In genomic region chr11:78830180-78830579, GRCm38 (mm10) we compare ENCODE assay signal across 14 mouse cellular contexts. TPM values are rescaled to one million over a fixed set of nuclear protein-coding genes. Genes with fewer than 3 reads are reported as not detected.
DNase-seq lines count a peak whose midpoint lies in the region; ATAC-seq lines count a peak whose summit lies in the region.
"Had no signal": no experiment of that assay in that cellular context is flagged by ENCODE, and none has a peak within 500 bp of the region (broad histone marks: within the 10 kb centered on the region; RNA-seq: fewer than 3 reads in every experiment).

No protein-coding gene starts in this region.

- DNase-seq in hindbrain, embryonic 10.5 days (ENCODE audit: low spot score): no peak
- no peak for DNase-seq in hindbrain, embryonic 11.5 days (ENCODE audit: low spot score)
- no peak for DNase-seq in right cerebral cortex, postnatal 10 days (ENCODE audit: low spot score in 2 of 2)
- DNase-seq in ovary, adult 18-20 months (ENCODE audit: low spot score): no peak
- no peak for DNase-seq in layer of hippocampus, postnatal 10 days (ENCODE audit: low spot score in 2 of 2)
- DNase-seq: cerebellum, adult 8-10 months; lung, embryonic 14.5 days; midbrain, embryonic 14.5 days had no signal

- no peaks in the 10 kb centered on the region for H3K9me3 ChIP-seq in hindbrain, embryonic 10.5 days
- no peaks in the 10 kb centered on the region for H3K9me3 ChIP-seq in hindbrain, embryonic 11.5 days (ENCODE audit: control insufficient read depth, low read length)
- H3K9me3 ChIP-seq in megakaryocyte, embryonic 14.5 days: no peaks in the 10 kb centered on the region
- H3K9me3 ChIP-seq: neural tube, embryonic 13.5 days had no signal

- H3K36me3 ChIP-seq in hindbrain, embryonic 10.5 days: no peaks in the 10 kb centered on the region
- no peaks in the 10 kb centered on the region for H3K36me3 ChIP-seq in hindbrain, embryonic 11.5 days (ENCODE audit: control insufficient read depth, insufficient read depth, low read length)
- H3K36me3 ChIP-seq in megakaryocyte, embryonic 14.5 days (replicated peaks; ENCODE audit: low read length): peaks cover 3% of the 10 kb centered on the region
- H3K36me3 ChIP-seq: neural tube, embryonic 13.5 days had no signal

- H3K4me1 ChIP-seq in hindbrain, embryonic 10.5 days (replicated peaks): peaks cover 72% of the 10 kb centered on the region
- no peaks in the 10 kb centered on the region; the same call in 1 of the 2 replicates for H3K4me1 ChIP-seq in hindbrain, embryonic 11.5 days (replicated peaks; ENCODE audit: control insufficient read depth, insufficient read depth, low read length)
- peaks cover 96% of the 10 kb centered on the region for H3K4me1 ChIP-seq in megakaryocyte, embryonic 14.5 days

- WGBS in hindbrain, embryonic 10.5 days: 59% methylated on average over 8 of the region's 8 CpGs
- WGBS in hindbrain, embryonic 11.5 days: 70% methylated on average over 8 of the region's 8 CpGs

- H3K9ac ChIP-seq in hindbrain, embryonic 11.5 days (ENCODE audit: low read depth, low read length): no peak overlapping the region
- H3K9ac ChIP-seq: lung, embryonic 14.5 days; neural tube, embryonic 13.5 days had no signal

- H3K27me3 ChIP-seq in hindbrain, embryonic 10.5 days (ENCODE audit: insufficient read depth, poor library complexity, severe bottlenecking): no peaks in the 10 kb centered on the region
- H3K27me3 ChIP-seq in hindbrain, embryonic 11.5 days (ENCODE audit: control insufficient read depth, insufficient read depth, low read length): no peaks in the 10 kb centered on the region
- no peaks in the 10 kb centered on the region for H3K27me3 ChIP-seq in megakaryocyte, embryonic 14.5 days (replicated peaks)
- H3K27me3 ChIP-seq: neural tube, embryonic 13.5 days had no signal

- H3K4me3 ChIP-seq in hindbrain, embryonic 10.5 days: no peak overlapping the region
- no peak overlapping the region for H3K4me3 ChIP-seq in hindbrain, embryonic 11.5 days (ENCODE audit: low read depth, low read length)
- H3K4me3 ChIP-seq in megakaryocyte, embryonic 14.5 days (replicated peaks): peak overlapping the region; percentile 78
- H3K4me3 ChIP-seq: erythroblast, embryonic 14.5 days; neural tube, embryonic 13.5 days had no signal

- ATAC-seq in hindbrain, embryonic 11.5 days (ENCODE audit: low FRiP score): no peak
- ATAC-seq in CD4-positive, CD25-positive, alpha-beta regulatory T cell, adult 4 months: peak; percentile 77
- ATAC-seq in activated CD4-positive, CD25-positive, alpha-beta regulatory T cell, adult 4 months: peak; percentile 86
- ATAC-seq: intestine, postnatal 0 days had no signal

- H3K27ac ChIP-seq in hindbrain, embryonic 10.5 days: peak overlapping the region; percentile 62
- no peak overlapping the region for H3K27ac ChIP-seq in hindbrain, embryonic 11.5 days (ENCODE audit: low read depth, low read length)
- H3K27ac ChIP-seq: neural tube, embryonic 13.5 days had no signal

- no peak overlapping the region for H3K4me2 ChIP-seq in hindbrain, embryonic 11.5 days (replicated peaks; ENCODE audit: low read depth, low read length)
- H3K4me2 ChIP-seq: lung, embryonic 14.5 days; neural tube, embryonic 13.5 days had no signal

RNA-seq across cellular contexts. Expression of gene Lyrm9, which starts 3.8 kb away (rescaled TPM):
- 19.8 and 23.9 TPM in 2 replicates for polyA plus RNA-seq in hindbrain, embryonic 10.5 days (2016; fragmentation: Nextera tagmentation; extraction: Ambion mirVana)
- polyA plus RNA-seq in hindbrain, embryonic 11.5 days (2014; fragmentation: Nextera tagmentation; extraction: Ambion mirVana): 16.6 and 19.8 TPM in 2 replicates
- polyA plus RNA-seq in CD4-positive, CD25-positive, alpha-beta regulatory T cell, adult 4 months (2017; shearing (Covaris generic)): 10 to 100 TPM; 29.9 to 31.4 TPM
- 10 to 100 TPM; 26.4 to 33.4 TPM for polyA plus RNA-seq in activated CD4-positive, CD25-positive, alpha-beta regulatory T cell, adult 4 months (2017; shearing (Covaris generic))
- polyA plus RNA-seq in megakaryocyte, embryonic 14.5 days (2012; ENCODE audit: insufficient read depth, low replicate concordance): 62.0 and 120 TPM in 2 replicates
- total RNA-seq in layer of hippocampus, postnatal 10 days (2021): 10 to 100 TPM; 23.5 to 24.6 TPM
